Mouse (Mus musculus): ENCODE results near the gene 2410131K14Rik. TPM values are rescaled to one million over a fixed set of nuclear protein-coding genes. Genes with fewer than 3 reads are reported as not detected.

Gene 2410131K14Rik
- 22.2 and 22.3 TPM in 2 replicates for polyA plus RNA-seq (2012; rRNA removed)

GRCm38 (mm10) chr5:118244606-118245443 lies at the start of gene 2410131K14Rik, which contains the start of gene Rnft2:
Gene 2410131K14Rik, plus strand, starts transcription at chr5:118245227.
Gene Rnft2, minus strand, starts transcription at chr5:118245116.

Other genes with a start within 250 kb of the 2410131K14Rik start
- 3.8 and 4.2 TPM in 2 replicates for gene Tesc, start 217.5 kb upstream of the 2410131K14Rik start, polyA plus RNA-seq (2012; rRNA removed)
- 39.2 and 39.4 TPM in 2 replicates for gene Fbxw8, start 89.8 kb upstream of the 2410131K14Rik start, polyA plus RNA-seq (2012; rRNA removed)
- 10.4 and 10.5 TPM in 2 replicates for gene Hrk, start 80.6 kb upstream of the 2410131K14Rik start, polyA plus RNA-seq (2012; rRNA removed)
- gene Rnft2, start 111 bp upstream of the 2410131K14Rik start, polyA plus RNA-seq (2012; rRNA removed) = 62.3 and 68.0 TPM in 2 replicates

All from central nervous system, embryonic 18 days (tissue).